Mouse (Mus musculus) retina, postnatal 7 days (tissue): Measurements from ENCODE around the gene Pofut2.

Source experiments
- DNase-seq: peaks from one replicate; pipeline ENCODE4 v3.0.0-alpha.2; 2012; ENCODE audit warnings: low read depth, low spot score

Pofut2 gene

GRCm38 (mm10) chr10:77258704-77259621, at the start of gene Pofut2:
Gene Pofut2 (plus strand): TSS chr10:77259218.
- DNase-seq, result peak; percentile 96

- DNase-seq, result no peak
These were observed 49.8 kb upstream of the Pofut2 start for GRCm38 (mm10) chr10:77209261-77209660.

GRCm38 (mm10) chr10:77210666-77211065, 48.4 kb upstream of the Pofut2 start:
- no peak for DNase-seq

GRCm38 (mm10) chr10:77211116-77211570, 47.9 kb upstream of the Pofut2 start:
- DNase-seq, result no peak

GRCm38 (mm10) chr10:77212354-77213120, 46.5 kb upstream of the Pofut2 start:
- DNase-seq, result no peak

GRCm38 (mm10) chr10:77213483-77213882, 45.5 kb upstream of the Pofut2 start:
- no peak for DNase-seq

- no peak for DNase-seq
These were observed 44.4 kb upstream of the Pofut2 start for GRCm38 (mm10) chr10:77214586-77214985.

GRCm38 (mm10) chr10:77215641-77216040, 43.4 kb upstream of the Pofut2 start:
- no peak for DNase-seq

GRCm38 (mm10) chr10:77216313-77216712, 42.7 kb upstream of the Pofut2 start:
- DNase-seq, result no peak

GRCm38 (mm10) chr10:77217155-77217731, 41.8 kb upstream of the Pofut2 start:
- DNase-seq, result no peak

GRCm38 (mm10) chr10:77218059-77218458, 41.0 kb upstream of the Pofut2 start:
- no peak for DNase-seq

- DNase-seq, result no peak
These were observed 39.5 kb upstream of the Pofut2 start for GRCm38 (mm10) chr10:77219411-77220025.

- DNase-seq, result no peak
These were observed 37.9 kb upstream of the Pofut2 start for GRCm38 (mm10) chr10:77221108-77221507.

- no peak for DNase-seq
These were observed 36.0 kb upstream of the Pofut2 start for GRCm38 (mm10) chr10:77222963-77223552.

GRCm38 (mm10) chr10:77224390-77224789, 34.6 kb upstream of the Pofut2 start:
- DNase-seq, result no peak

GRCm38 (mm10) chr10:77225414-77225813, 33.6 kb upstream of the Pofut2 start:
- DNase-seq, result no peak

- no peak for DNase-seq
These were observed 32.9 kb upstream of the Pofut2 start for GRCm38 (mm10) chr10:77225995-77226688.

GRCm38 (mm10) chr10:77226691-77227367, 32.2 kb upstream of the Pofut2 start:
- DNase-seq, result no peak

GRCm38 (mm10) chr10:77227368-77227723, 31.7 kb upstream of the Pofut2 start:
- no peak for DNase-seq
